Mouse (Mus musculus): Measurements from ENCODE around the gene Lnx2.

Gene Lnx2

DNA sequence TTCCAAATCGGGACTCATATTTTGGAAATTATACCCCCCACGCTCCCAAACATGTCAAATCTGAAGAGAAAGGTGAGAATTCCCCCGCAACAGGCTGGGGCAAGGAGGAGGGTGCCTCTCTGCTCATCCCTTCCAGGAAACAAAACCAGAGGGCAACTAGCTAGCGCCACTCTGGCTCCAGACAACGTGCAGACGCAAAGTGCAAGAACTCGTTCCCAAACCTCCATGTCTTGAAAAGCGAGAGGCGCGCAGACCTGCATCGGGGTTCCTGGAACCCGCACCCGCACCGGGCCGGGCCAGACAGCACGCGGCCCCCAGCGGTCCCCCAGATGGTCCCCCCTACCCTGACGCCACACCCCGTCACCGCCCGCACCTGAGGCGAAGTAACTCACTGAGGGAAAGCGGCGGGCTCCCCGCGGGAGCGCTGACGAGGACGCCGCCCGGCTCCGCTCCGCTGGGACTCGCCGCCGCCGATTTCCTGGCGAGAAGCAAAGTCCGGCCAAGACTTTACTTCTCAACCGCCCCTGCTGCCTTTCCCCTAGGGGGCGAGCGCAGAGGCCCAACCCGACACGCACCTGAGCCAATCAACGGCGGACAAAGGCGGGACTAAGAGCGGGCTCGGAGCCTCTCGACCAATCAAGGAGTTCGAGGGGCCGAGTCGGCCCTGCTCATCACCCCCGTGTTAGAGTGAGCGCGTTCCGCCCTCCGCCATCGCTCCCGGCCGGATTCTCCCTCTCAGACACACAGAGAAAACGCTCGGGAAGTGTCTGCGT lies at the start of gene Lnx2:
Lnx2 (minus strand) TSS at position 561 of the 773 bp plus-strand sequence.
- DNase-seq (ENCODE audit: low spot score), result peak; percentile 99

DNA sequence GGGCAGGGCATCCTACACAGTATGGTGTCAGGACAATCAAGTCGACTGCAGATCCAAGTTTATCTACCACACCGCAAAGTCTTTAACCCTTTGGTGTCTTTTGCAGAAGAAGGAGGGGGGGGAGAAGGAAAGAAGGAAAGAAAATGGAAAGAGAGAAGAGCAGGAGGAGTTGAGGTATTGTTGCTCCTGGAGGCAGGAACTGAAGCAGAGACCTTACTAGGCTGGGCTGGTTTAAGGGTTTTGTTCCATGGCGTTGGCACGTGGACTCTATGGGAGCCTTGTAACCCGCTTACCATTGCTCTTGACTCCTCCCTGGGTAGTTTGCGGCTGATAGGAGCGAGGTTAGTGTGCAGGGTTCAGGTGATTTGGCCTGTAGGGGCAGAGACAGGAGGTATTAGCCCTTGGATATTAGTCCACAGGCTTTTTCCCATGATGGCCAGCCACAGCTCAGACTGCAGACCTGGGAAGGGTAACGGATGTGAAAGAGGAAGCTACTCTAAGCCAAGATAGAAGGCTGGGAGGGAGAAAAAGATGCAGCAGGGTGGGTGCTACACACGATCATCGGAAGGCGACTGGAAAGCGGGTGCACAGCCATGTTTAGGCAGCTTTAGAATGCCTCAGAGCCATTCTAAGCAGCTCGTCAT lies 49.3 kb upstream of the Lnx2 start:
- DNase-seq (ENCODE audit: low spot score), result no peak

DNA sequence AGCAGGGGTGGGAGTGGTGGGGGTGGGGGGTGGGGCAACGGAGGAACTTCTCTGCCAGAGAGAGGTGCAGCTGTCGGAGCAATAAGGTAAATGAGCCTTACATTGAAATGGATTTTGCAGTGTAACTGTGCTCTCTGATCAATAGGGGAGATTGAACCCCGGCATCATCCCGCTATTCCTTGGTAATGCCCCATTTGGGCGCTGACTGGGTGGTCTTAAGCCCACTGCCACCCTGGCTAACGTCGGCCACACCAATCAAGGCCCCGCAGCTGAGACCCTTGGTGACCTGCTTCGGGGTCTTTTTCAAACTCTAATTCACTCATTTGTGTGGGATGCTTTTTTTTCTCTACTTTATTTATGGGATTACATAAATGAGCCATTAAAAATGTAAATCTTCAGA lies 48.4 kb upstream of the Lnx2 start:
- DNase-seq (ENCODE audit: low spot score), result no peak

DNA sequence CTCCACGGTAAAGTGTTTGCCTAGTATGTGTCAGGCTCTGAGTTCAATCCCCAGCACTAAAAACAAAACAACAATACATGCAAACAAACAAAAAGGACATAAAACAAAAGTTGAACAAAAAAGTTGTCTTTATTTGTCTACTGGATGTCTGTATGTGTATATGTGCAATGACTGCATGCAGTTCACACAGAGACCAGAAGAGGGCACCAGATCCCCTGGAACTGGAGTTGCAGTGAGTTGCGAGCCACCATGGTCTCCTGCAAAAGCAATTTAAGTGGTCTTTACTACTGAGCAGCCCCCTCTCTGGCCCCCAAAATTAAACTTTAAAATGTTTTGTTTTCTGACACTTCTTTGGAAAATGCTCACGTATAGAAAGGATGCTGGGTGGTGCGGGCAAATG lies 44.8 kb upstream of the Lnx2 start:
- DNase-seq (ENCODE audit: low spot score), result no peak

DNA sequence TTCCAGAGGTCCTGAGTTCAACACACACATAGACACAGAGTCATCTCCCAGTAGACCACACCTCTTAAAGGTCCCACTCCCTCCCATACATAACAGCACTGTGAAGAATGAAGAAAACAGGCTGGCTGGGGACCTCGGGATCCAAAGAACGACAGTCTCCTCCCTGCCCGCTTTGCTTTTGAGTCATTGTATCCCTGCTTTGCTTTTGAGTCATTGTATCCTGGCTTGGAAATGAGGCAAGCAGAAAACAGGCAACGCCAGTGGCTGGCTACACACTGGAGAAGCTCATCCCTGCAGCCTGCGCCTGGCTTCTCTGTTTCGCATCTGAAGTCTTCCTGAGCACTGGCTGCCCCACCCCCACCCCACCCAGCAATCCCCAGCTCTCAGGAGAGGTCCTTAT lies 40.6 kb upstream of the Lnx2 start:
- DNase-seq (ENCODE audit: low spot score), result no peak

DNA sequence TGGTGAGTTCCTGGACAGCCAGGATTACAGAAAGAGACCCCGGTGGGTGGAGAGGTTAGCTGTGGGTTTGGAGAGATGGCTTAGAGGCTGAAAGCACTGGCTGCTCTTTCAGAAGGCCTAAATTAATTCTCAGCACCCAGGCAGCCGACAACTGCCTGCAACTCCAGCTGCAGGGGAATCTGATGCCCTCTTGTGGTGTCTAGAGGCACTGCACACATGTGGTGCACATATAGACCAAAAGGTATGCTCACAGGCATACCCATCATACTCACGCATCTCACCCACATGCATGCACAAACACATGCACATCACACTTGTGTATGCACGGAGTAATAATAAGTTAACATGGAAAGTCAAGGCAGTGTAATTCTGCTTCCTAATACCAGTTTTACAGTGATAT lies 39.2 kb upstream of the Lnx2 start:
- no peak for DNase-seq (ENCODE audit: low spot score)

DNA sequence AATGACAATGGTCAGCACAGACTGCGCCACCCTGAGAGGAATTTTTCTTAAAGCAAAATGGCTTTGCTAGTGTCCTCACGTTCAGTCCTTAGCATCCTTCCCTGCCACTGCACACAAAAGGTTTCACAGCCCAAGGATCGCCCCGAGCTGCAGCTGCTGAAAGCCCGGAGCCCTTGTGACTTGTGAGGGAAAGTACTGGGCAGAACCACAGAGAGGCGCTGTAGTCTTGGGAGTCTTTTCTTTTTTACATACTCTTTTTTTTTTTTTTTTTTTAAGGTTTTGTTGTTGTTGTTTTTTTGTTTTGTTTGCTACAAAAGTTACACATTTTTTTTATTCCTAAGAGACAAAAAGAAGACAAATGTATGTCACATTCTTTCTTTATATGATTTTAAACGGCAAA lies 38.4 kb upstream of the Lnx2 start:
- DNase-seq (ENCODE audit: low spot score), result no peak

DNA sequence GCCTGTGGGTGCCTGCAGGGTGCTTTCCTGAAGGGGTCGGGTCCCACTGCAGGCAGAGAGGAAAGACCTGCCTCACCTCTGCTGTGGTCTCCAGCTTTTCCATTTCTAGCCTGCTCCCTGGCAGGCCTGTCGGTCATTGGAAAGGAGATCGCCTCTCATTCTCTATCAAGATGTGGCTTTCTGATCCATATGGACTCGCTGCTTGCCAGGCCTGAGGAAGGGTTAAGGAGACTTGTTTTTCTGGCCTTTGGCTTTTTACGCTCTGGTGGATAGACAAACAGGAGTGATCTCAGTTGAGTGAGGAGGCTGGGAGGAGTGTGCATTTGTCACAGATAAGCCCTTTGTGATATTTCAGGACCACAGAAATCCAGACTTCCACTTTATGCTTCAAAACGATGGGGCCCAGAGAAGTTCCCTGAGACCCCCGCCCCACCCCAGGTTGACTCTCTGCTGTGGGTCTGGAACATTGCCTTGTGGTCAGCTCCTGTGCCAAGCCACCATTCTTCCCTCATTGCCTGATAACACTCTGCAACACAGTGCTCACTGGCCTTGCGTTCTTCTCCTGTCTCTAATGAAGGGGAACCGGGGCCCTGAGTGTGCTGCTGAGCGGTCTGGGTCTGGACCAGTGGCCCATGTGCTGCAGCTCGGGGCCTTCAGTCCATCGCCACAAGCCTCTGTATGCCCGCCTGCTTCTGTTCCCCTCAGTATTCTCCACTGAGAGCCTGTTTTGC lies 32.6 kb upstream of the Lnx2 start:
- no peak for DNase-seq (ENCODE audit: low spot score)

DNA sequence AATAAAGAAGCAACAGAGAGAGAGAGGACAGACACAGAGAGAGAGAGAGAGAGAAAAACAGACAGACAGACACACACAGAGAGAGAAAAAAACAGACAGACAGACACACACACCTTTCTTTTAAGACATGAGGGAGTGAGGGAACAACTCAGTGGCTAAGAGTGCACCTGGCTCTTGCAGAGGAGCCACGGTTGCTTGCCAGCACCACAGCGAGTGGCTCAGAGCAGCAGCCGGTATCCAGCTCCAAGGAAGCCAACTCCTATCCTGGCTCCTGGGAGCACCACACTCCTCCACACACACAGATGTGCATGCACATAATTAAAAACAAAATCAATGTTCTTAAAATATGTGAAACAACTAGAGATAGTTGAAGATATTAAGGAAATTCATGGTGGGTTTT lies 30.9 kb upstream of the Lnx2 start:
- DNase-seq (ENCODE audit: low spot score), result no peak

DNA sequence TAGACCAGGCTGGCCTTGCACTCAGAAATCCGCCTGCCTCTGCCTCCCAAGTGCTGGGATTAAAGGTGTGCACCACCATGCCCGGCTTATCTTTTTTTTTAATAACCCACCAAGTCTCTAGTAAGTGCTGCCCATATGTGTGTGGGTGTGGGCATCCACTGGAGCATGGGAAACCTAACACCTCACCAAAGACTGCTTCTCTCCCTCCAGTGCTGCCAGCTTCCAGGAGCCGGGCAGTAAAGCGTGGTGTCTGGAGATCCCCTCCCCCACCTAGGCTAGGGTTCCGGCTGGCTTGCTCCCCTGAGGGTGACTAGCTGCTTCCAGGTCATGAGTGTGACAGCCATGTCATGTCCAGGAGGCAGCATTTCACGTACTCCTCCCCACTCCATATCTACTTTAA lies 25.9 kb upstream of the Lnx2 start:
- DNase-seq (ENCODE audit: low spot score), result no peak

DNA sequence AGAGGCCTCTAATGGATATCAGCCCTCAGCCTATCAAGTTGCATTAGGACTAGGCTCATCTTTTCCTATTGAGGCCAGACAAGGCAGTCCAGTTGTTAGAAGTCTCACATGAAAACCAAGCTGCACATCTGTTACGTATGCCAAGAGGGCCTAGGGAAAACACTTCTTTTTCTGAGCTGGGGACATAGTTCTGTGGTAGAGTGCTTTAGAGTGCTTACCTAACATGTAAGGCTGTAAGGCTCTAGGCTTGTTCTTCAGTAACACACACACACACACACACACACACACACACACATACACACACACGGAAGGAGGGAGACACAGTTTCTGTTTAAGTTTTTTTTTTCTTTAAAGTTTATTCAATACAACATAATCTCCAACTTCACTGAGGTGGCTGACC lies 23.8 kb upstream of the Lnx2 start:
- no peak for DNase-seq (ENCODE audit: low spot score)

DNA sequence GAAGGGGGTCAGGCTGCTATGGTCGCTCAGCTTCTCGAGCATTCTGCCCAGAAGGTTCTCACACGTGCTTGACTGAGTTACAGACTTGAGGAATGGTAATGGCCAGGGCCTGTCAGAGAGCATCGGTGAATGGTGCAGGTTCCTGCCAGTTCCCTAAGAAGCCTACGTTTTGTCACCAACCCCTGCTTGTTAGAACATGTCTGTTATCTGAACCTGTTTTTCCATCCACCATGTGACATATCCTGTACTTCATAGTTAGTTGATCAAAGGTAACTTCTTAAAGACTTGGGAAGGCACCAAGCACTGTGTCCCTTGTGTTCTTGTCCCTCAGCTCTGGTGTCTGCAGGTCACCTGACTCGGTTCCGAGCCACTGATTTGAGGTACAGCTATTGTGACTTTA lies 22.3 kb upstream of the Lnx2 start:
- DNase-seq (ENCODE audit: low spot score), result no peak

DNA sequence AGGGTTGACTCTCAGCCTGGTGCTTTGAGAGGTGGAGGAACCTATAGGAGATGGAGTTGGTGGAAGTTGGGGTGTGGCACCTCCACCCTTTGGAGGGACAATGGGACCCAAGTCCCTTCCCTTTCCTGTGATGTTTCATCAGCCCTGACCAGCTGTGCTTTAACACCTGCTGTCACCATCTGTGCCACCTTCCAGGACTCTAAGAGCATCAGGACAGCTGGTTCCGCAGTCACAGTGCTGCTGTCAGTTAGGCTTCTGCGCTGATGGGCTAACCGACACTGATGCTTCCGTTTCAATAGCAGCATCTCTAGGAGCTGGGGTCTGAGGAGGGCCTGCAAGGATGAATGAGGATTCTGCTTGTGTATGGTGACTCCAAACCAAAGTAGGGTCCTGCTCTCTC lies 20.2 kb upstream of the Lnx2 start:
- no peak for DNase-seq (ENCODE audit: low spot score)

DNA sequence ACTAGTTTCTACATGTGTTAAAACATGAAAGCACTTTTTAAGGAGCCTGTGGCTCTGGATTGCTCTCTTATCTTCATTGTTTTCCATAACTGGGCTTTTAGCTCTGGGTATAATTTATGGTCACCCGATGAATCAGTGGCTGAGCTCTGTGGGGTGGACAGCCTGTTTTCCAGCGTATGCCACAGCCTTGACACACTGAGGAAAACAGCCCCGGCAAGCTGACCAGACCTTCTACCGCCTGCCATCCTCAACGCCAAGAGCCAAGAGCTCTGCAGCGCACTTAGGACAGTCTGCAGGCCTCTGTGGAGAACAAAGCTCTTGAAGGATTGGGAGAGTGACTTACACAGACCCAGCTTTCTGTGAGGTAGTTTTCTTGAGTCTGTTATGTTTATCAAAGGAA lies 17.9 kb upstream of the Lnx2 start:
- DNase-seq (ENCODE audit: low spot score), result no peak

DNA sequence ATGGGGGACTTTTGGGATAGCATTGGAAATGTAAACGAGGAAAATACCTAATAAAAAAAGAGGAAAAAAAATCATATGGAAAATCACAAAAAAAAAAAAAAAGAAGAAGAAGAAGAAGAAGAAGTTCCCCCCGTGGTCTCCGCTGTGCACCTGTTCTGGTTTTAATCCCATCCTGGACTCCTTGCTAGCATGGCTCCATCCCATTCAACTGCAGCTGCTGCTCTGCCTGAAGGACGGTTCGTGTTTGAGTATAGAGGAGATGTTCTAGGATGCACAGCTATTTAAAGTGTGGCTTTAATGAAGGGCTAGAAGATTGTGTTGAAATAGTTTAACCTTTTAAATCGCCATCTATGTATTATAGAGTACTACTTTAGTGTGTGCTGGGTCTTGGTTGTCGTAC lies 16.1 kb upstream of the Lnx2 start:
- no peak for DNase-seq (ENCODE audit: low spot score)

DNA sequence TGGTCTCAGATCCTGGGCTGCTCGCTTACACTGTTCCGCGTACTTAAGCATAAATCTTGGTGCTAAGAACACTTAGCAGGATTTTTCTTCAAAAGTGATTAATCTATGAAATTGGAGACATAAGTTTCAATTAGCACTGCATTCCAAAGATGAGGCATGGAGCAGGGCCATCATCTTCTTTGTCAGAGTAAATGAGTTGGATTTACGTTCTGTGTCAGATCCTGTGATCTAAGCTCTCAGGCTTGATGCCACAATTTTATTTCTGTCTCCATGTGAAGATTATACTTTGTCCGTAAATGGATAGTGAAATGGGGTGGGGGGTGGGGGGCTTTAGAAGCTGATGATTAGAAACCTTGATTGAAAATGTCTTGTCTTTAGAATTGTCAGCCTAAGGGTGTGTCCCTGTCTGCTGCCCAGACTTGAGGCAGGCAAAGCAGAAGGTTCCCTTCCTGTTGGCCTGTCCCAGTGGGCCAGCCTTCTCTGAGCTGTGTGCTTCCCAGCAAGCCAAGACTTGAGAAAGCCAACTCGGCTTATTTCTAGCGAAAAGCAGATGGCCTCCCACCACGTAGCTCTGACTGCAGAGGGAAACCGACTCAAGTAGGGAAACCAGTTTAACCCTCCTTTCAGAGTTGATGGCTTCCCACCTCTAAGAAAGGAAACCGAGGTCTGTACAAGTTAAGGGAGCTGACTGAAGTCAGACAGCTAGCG lies 14.0 kb upstream of the Lnx2 start:
- DNase-seq (ENCODE audit: low spot score), result no peak

DNA sequence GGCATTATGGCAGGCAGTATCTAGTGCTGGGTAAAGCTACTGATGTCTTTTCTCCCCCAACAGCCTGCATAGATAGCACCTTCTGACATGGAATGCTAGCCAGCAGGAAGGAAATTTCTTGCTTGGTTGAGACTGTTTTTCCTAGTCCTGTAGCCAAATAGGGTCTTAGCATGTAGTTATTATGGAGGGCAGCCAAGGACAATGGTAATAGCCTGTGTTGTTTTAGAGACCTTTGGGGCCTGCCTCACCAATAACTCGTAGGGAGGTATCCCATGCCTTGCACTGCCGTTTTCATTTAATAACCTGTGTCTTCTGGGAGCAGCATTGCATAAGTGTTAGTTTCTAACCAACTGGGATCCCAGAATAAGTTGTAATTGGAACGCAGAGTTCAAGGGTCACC lies 13.4 kb upstream of the Lnx2 start:
- DNase-seq (ENCODE audit: low spot score), result no peak

DNA sequence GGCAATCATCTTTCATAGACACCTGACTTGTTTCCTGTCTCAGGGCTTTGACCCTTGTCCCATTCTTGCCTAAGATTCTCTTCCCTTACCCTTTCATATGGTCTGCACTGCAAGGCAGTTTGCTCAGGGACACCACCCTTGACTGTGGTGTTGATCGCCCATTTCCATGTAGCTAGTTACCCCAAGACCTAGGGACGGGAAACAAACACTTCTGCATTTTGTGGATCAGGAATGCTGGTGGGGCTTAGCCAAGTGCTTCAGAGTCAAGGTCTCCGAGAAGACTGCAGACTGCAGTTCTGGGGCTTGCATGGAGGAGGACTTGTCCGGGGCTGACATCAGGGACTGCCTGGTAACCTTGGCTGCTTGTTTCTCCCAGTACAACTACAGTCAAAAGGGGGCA lies 10.4 kb upstream of the Lnx2 start:
- DNase-seq (ENCODE audit: low spot score), result no peak

DNA sequence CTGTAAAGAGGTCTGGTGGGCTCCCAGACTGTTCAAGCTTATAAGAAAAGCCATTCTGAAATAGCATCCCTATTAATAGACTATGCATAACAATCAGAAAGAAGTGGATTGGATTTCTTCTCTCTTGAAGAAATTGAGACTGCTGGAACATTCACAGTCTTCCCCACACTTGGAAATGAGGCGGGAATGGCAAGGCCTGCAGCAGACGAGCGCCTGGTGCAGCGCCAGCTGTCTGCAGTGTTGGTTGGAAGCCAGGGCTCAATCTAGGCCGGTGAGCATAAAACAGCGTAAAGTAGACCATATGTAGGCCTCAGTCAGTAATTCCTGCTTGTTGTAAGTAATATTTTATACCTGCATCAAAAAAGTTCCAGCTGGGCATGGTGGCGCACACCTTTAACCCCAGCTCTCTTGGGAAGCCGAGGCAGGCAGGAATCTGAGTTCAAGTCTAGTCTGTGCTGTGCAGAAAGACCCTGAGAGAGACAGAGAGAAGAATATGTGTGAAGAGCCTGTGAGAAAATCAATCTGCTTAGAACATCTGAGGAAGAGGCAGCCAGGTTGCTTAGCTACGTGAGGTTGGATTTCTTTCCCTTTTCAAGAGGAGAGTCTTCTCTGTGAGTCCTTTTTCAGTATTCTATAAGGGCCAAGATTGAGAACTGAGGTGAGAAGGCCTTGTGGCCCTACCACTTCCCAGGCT lies 9.0 kb upstream of the Lnx2 start:
- no peak for DNase-seq (ENCODE audit: low spot score)

DNA sequence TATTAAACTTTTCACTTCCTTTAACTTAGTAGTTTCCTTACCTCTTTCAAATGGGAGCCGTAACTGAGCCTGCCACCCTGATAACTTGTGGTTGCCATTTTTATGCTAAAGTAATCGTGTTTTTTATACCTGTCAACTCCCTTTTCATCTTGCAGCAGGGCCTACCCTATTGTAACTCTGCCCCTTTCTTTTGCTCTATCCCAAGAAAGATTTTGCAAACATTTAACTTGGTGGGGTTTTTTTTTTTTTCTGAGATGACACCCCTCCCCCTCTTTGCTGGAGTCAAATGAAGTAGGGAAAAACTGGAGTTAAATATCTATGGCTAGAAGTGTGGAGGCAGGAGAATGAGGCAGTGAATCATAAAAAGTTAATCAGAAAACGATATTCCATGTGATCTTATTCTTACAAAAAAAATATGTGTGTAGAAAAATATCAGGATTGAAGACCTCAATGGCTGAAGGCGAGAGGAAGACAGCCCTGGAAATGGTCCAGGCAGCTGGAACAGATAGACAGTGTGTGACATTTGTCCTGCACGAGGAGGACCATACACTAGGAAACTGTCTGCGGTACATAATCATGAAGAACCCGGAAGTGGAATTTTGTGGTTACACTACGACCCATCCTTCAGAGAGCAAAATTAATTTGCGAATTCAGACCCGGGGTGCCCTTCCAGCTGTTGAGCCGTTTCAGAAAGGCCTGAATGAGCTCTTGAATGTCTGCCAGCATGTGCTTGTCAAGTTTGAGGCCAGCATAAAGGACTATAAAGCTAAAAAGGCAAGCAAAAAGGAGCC lies 1.9 kb upstream of the Lnx2 start:
- no peak for DNase-seq (ENCODE audit: low spot score)

DNA sequence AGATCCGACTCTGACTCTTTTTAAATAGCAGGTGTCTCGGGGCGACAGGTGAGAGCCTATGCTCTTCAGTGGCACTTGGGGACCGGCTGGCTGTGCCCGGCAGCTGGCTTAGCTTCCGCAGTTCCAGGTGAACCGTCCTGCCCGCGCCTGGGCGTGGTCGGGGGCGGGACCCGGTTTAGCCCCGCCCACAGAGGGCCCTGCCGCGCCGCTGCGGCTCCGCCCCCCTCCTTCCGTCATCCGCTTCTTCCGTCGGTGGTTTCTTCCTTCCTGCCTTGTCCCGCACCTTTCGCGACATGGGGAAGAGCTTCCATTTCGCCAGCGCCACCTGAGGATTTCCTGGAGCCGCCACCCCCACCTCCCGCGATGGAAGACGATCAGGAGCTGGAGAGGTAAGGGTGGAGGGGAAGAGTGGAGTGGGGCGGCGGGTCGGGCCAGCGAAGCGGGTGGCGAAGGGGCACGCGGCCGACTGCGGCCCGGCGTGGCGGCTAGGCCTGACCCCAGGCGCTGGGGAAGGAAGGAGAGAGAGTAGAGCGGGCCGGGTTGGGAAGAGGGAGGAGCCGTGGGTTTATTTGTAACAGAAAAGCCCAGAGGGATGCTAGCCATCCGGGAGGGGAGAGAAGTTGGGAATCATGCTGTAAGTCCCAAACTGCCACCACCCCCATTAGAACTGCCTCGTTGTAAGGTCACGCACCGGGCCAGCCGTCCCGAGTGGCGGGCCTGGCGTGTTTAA lies 1.1 kb upstream of the Lnx2 start:
- peak; percentile 91 for DNase-seq (ENCODE audit: low spot score)

Measured in embryo, embryonic 10 days (tissue).